Mouse (Mus musculus) embryo, embryonic 11 days (tissue): ENCODE measurements at regions not wholly inside any gene's neighbourhood (a gene's known extent, or its start where the extent isn't known, plus 50 kb on each side); places are given as distances from the start of the nearest gene placed in this dataset.

Experiments used
- DNase-seq: peaks from one replicate; pipeline ENCODE4 v3.0.0-alpha.2; 2015

DNA sequence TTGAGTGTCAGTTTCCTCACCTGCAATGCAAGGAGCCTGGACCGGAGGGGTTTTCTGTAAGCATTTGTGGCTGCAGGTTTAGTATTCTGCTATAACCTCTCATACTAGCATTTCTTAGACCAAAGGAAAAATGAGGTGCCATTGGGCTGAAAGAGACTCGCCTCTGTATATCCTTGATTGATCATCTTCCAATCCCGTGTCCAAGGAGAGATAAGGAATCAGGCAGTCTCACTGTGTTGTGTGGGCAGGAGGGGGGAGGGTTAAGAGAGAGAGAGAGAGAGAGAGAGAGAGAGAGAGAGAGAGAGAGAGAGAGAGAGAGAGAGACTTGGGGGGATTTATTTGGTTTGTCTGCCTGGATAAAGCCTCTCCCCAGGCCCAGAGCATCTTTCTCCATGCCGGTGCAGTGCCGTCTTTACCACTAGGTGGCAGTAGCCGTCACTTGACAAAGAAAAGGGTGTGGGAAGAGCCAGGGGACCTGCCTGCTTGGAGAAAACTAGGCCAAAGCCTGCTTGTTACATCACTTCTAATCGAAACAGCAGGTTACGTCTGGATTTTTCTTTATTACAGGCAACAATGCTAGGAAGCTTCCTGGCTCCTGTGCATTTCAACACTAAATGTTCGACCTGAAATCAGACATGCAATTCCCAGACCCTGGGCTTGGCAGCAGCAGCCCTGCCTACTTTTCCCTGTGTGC, 56.1 kb upstream of the Ces5a start:
- peak; percentile 89 for DNase-seq

DNA sequence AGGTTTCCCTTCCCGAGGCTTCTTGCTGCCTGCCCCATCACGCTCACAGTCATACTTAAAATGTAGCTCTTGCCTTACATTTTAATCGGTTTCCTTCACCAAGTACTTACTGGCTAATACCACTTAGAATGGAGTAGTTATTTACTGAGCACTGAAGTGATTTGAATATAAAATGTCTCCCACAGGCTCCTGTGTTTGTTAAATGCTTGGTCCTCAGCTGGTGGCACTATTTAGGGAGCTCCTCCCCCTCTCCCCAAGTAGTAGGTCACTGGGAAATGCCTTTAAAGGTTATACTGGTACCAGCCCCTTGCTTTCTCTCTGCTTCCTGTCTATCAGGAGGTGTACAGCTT, 56.6 kb upstream of the Ces5a start:
- no peak for DNase-seq

- no peak for DNase-seq
These were observed 63.0 kb upstream of the Ces5a start for GRCm38 (mm10) chr8:93598613-93599121.

DNA sequence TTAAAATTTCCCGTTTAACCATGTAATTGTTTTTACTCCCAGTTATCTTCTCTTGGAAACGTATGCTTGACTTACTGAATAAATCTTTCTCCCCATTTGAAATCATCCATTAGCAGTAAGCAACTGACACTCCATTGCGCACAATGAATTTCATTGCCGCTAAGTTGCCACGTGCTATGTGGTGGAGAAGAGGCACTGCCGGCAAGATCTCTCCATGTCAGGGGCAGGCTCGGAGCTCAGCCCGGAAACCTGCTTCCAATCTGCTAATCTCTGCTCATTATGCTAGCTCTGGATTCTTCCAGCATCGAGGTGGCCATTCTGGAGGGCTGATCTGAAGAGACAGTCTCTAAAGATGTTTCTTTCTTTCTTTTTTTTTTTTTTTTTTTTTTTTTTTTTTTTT, 63.7 kb upstream of the Ces5a start:
- peak; percentile 9 for DNase-seq

DNA sequence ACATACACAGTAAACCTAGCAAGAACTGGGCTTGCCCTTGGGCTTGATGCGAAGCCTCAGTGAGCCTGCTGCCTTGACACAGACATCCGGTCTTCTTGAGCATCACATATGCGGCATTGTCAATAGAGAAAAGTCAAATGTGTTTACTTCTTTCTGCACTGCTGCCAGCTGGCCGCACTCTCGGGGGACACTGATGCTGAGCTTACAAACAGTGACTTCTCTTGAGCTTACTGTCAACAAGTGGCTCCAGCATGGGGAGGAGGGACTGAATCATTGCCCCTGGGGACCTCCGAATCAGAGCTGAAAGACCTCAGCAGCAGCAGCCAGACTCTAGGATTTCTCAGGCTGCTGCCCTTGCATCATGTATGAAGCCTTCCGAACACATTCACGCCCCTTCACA, 64.1 kb upstream of the Ces5a start:
- peak; percentile 21 for DNase-seq

DNA sequence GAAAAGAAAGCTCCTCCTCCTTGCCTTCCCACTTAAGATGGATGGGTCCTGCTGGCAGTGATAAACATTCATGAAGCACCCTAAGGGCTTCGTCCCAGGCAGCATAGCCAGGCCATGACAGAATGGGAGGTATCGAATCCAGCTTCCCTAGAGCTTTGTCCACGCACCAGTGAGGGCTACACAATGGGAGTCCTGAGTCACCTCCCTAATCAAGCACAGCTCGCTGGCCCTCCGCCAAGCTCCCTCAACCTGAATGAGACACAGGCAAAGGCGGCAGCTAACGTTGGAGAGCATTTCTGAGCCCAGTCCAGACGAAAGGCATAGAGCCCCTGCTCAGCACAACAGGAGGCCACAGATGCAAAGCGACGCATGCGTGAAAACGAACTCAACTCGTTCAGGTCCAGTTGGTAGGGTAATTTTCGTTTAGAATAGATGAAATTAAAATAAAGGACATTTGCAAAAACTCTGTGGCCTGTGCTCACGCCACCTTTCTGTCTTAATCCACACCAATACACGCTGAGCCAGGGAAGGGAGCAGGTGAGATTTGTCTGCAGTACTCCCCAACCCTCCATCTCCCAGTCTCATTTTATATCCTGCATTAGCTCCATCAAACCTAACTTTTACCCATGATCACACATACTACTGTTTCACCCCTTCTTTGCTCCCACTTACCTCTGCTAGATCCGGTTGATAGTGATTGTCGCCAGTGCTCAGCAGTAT, 91.3 kb upstream of the Ces5a start:
- peak; percentile 65 for DNase-seq

DNA sequence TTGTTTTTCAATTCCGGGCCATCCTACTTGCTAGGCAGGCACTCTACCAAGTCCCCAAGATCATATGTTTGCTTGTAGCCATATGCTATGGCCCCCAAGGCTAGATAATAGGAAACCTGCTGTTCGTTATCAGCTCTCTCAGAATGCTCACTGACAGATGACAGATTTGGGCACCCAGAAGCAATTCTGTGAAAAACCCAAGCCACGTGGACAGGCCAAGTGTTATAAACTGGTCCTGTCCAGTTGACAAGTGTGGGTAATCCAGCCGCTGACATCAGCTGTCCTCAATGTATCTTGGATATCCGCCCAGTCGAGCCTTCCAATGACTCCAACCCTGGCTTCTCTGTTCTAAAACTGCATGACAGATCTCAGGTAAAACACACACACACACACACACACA, 92.0 kb upstream of the Ces5a start:
- no peak for DNase-seq

DNA sequence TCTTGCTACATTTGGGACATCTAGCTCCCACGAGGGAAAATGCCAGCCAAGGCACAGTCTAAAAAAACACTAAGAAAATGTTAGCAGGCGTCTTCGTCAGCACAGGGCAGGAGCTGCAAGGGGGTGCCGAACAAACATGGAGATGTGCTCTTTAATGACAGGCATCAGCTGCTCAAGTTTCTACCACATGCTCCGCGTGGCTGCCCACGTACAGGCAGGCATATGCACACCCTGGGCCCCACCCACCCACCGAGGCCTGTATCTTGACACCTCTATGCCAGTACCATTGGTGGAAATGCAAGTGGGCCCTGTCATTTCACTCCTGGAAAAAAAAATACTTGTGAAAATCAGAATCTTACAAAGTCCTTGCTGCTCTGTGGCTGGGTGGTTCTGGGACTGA, 97.3 kb upstream of the Ces5a start:
- DNase-seq, result no peak

- DNase-seq, result no peak
These were observed 107.1 kb upstream of the Ces5a start for GRCm38 (mm10) chr8:93642770-93643169.

DNA sequence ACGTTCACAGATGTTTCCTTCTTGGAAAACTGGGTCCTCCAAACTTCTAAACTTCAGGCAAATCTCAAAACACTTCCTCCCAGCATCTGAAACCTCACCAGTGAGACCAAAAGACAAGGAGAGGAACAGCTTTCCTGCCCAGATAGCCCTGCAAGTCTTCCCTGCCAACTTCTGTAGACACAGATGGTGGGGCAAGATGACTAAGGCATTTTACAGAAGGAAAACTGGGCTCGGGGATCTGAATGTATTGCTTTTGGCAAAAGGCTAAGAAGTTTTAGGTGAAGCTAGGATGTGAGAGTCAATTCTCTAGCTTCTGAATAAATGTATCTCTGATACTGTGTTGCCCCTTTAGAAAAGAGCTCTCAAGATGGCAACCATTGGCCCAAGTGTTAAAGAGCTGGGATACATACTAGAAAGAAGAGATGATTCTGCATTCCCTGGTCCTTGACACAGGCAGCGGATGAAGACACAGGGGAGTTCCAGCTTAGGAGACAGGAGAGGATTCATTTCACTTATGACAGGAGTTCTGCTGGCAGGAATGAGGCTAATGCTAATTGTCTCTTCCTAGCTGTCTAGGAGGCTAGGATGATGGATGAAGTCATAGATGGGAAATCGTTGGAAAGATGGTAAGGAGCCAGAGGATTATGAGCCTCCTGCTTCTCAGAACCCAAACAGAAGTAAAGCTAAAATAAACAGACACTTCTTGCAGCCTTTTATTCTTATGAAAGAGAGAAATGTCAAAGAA, 108.0 kb upstream of the Ces5a start:
- DNase-seq, result no peak

DNA sequence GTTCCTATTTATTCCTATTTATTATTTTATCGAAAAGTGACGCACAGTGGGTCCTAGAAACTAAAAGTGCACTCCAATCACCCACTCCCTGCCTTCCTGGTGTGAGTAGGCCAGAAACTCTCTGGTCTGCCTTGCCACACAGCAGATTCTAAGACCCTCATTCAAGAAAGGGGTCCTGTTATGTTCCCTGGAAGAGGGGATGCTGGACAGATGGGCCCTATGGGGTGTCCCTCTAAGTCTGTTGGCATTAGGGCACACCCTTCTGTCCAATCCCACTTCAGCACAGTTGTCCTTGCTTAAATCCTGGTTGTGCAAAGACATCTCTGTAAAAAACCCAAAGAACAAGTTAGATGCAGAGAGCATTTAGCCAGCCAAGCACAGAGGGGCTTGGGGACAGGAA, 117.8 kb upstream of the Ces5a start:
- no peak for DNase-seq

- DNase-seq, result no peak
These were observed 118.5 kb upstream of the Ces5a start for GRCm38 (mm10) chr8:93653913-93654705.

DNA sequence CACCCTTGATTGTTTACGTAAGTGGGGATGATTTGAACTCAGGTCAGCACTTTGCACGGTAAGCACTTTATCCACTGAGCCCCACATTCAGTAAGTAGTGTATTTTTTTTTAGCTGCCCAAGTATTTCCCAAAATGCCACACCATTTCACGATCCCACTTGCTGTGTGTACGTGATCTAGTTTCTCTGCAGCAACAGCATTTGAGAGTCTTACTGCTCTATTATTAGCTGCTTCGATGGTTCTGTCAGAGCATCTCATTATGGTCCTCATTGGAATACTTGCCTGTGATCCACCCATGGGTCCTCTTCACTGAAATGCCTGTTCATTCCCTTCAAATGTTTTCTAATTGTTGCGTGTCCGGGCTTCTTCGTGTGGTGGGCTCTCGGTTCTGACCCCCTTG, 120.1 kb upstream of the Ces5a start:
- DNase-seq, result no peak

DNA sequence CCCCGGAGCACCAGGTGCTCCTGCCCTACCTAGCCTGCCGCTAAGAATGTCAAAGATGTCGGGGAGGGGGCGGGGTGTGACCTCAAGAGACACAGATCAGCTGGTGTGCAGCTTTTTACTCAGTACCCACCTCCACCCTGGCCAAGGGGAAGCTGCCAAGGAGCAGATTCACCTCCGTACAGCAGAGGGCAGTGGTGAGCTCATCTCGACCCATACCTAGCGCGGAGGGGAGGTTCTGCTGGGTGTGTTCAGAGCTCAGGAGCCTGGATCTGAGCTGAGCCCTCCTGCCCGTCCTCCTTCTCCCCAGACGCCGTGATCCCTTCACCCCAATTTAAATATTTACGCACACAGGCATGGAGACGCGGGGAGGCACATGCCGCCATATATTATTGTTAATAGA, 126.1 kb upstream of the Ces5a start:
- peak; percentile 88 for DNase-seq

DNA sequence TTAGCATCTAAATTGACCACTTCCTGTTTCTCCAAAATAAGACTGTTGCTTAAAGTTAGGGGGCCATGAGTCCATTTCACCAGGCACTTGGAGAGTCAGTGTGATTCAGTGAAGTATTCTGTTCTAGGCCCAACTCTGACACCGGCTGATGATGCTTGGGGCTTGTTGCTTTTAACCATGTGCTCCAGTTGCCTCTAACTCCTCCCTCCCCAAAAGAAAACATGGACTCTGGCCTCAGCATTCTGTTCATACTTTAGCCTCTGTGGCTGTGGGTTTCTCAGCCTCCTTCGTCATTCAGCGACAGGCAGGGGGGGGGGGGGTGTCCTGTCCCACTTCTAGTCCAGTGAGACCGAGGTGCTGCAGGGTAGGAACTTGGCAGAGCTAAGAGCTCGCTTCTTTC, 126.6 kb upstream of the Ces5a start:
- DNase-seq, result peak; percentile 2

- no peak for DNase-seq
These were observed 128.2 kb upstream of the Ces5a start for GRCm38 (mm10) chr8:93663851-93664250.

DNA sequence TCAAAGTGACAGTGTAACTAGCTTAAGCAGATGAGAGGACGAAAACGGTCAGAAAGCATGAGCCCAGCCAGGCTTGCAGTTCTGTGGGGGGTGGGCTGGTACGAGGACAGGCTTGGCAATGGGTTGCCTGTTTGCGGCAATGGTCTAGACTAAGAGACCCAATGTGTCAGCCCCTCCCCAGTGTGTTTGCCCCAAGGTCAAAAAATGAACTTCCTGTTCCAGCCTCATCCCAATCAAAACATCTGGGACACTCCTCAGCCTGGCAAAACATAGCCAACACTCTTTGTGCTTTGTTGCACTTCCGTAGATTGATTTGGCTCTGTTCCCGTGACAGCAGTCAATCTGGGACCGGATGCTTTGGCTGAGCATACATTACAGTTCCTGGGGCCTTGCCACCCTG, 132.7 kb upstream of the Ces5a start:
- peak; percentile 18 for DNase-seq

- no peak for DNase-seq
These were observed 135.0 kb upstream of the Gnao1 start for GRCm38 (mm10) chr8:93674721-93675120.

DNA sequence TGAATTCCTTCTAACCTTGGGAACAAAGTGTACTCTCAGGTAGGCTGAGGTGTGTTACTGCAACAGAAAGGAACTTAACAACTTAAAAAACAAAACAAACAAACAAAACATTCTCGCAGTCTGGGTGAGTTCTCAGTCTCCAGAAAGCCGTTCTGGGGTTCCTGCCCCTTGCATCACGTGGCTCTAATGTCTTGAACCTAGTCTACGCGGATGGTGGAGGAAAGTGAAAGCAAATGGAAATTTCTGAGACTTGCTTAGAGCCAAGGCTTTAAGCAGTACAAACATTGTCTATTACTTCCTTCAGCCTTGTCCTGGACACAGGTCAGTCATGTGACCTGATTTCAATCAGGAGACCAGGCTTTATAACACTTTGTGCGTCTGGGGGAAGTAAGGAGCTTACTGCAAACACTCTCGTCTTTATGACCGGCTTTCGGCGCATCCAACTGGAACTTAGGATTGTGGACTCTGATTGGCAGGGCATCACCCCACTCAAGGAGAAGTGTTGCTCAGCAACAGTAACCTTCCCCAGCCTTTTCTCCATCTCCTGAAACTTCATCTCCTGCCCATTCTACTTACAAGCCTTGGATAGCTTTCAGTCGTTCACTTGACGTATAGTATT, 125.9 kb upstream of the Gnao1 start:
- DNase-seq, result no peak

DNA sequence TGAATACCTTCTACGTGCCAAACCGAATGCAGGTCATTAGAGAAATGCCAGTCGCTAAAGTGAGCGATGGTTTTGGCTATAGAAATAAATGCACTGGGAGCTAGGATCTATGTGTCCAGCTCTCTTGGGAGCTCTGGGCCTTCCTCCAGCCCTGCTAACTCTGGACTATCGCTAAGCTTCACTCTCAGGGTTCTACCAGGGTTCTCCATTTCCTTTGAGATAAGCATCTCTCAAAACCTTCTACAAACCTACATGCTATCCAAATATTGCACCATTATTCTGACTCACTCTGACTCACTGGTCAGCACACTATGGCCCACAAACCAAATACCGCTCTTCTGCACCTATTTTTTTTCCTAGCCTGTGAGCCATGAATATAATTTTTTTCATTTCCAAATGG, 125.4 kb upstream of the Gnao1 start:
- no peak for DNase-seq

DNA sequence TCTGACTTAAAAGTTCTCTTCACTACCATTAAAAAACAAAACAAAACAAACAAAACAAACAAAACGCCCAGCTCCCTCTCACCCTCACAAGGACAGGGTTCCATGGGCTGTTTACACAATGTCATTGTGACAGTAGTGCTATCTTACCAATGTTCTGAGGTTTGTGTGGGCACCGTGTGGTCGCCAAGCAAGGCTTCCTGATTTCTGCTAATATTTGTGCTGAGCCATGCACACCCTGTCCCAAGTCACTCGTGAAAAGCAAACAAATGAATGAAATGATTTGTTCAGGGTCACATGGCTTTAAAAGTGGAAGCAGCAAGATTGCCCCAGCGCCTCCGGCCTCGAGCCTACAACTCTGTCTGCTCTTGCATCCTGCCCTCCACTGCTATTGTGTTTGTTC, 120.9 kb upstream of the Gnao1 start:
- no peak for DNase-seq

- DNase-seq, result no peak
These were observed 119.8 kb upstream of the Gnao1 start for GRCm38 (mm10) chr8:93689832-93690471.
